Mouse (Mus musculus): ENCODE measurements around the gene Baz2b.
A peak's percentile ranks its signal among the peaks of the same experiment; 100 is the strongest.

The Baz2b gene

DNA sequence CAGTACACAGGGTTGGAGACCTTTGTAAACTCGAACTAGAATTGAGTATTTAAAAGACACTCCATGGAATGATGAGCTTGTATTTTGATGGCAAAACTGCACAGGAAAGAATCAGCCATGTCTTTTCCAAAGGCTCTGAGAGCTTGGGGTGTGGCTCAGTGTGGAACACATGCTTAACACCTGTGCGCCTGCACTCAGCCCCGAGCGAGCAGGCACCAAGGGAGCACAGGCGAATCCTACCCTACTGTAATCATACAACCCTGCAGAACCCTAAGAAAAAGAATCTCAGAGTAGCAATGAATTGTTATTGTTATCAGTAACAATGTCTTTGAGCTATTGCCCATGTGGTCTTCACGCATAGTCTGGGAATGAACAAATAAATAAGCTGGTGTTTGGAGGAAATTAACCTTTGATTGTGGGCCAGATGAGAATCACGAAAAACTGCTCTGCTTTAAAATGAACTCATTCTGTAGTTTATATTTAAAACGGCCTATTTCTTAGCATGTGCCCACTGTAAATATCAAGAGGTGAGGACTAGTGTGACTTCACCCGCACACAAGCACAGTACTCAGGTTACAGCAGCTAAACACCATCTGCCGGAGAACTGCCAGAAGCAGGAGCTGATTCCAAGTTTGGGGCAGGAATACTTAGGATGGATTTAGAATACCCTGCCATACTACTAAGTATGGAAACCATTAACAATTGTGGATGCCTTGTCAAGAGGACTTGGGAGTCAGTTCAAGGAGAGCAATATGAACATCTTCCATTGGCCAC is 77.2 kb downstream of the Baz2b start:
- no peak for DNase-seq (ENCODE audit: low read depth, low spot score)

DNA sequence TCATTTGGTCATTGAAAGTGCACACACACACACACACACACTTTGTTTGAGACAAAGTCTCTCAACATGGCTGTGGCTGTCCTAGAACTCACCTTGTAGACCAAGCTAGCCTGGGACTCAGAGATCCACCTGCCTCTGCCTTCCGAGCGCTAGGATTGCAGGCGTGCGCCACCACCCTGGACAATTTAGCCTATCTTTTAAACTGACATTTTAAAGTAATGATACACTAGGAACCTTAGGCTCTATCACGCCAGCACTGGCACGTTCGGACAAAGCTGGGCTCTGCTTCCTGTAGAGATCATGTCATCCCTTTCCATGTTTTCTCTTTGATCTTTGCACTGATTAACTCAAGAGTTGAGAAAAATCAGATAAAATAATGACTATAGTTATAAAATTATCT is 81.0 kb downstream of the Baz2b start:
- no peak for DNase-seq (ENCODE audit: low read depth, low spot score)

DNA sequence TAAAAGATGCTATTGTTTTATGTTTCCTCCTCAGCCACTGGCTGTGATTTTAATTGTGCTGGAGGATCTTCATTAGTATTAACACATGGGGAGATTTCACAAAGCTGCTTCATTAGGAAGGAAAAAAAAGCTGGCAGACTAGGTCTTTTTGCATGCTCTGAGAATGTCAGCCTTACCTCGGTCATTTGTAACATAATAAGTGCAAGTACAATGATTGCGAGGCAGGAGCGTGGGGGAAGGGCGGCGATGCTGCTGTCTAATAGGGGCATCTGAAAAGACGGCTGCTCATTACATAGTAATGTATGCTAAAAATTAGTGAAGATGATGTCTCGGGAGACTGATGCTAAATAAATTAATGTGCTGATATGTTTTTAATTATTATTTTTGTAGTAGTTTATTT is 82.8 kb downstream of the Baz2b start:
- DNase-seq (ENCODE audit: low read depth, low spot score) = peak; percentile 25

DNA sequence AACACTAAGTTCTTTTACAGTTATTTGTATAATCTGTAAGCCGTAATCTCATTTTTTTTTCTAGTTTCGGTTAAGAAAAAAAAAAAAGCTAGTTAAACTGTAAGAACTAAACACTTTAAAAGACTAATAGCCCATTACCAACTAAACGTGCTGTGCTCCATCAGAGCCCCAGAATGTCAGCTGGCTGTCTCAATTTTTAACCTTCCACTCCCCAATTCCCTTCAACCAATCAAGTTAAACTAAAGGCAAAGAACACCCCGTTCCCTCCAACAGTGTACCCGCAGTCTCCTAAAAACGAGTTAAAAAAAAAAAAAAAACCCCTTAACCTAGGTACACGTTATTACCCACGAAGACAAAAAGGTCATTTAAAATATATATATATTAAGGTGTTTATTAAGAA is 83.3 kb downstream of the Baz2b start:
- DNase-seq (ENCODE audit: low read depth, low spot score) = no peak

DNA sequence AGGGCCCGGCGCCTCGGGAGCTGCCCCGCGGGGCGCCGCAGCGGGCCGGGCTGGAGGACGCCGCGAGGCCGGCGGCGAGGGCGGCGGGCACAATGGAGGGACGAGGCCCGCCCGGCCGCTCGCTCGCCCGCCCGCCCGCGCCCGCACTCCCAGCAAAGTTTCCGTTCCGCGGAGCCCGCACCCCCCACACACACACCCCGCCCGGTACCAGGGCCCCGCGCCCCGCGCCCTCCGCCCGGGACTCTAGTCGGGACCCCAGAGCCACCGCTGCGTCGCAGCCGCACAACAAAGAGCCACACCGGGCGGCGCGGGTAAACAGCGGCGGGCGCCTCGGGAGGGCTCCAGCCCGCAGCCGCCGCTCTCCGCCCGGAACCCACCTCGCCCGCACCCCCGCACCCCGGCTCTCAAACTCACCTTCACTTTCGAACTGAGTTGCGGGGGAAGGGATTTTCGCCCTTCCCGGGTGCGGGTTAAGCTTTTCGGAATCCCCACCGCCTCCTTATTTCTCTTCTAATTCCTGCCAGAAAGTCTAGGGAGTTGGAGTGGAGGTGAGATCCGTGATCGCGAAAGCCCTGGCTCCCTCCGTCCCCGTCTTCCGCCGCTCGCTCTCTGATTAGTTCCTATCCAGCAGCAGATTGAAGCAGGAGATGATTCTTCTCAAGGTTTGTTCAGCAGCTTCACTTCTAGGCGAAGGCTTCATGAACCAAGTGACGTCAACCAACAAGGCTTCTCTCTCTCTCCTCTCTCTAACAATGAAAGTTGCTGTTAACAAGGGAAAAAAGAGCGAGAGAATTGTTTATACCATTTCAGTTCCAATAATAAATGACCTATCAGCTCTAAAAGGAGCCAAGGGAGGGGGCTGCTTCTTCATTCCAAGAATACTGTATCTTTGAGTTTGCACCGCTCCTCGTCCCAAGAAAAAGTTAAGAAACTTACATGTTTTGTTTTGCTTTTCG is 84.3 kb downstream of the Baz2b start:
- peak; percentile 49 for DNase-seq (ENCODE audit: low read depth, low spot score)

DNA sequence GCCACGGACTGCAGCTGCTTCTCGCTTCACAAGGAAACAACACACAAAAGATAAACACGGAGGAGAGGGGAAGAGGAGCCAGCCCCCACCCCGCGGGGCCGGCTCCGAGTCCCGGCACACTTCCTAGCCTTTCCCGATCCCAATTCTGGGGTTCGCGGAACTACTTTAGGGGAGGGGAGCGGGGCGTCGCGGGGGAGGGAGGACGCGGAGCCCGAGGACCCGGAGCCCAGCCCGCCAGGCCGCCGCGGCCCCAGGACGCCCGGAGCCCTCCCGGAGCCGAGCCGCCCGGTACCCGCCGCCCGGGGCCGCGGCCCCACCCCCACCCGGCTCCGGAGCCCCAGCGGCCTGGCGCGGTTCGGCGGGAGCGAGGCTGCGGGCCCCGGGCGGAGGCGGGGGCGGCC is 85.0 kb downstream of the Baz2b start:
- peak; percentile 36 for DNase-seq (ENCODE audit: low read depth, low spot score)

DNA sequence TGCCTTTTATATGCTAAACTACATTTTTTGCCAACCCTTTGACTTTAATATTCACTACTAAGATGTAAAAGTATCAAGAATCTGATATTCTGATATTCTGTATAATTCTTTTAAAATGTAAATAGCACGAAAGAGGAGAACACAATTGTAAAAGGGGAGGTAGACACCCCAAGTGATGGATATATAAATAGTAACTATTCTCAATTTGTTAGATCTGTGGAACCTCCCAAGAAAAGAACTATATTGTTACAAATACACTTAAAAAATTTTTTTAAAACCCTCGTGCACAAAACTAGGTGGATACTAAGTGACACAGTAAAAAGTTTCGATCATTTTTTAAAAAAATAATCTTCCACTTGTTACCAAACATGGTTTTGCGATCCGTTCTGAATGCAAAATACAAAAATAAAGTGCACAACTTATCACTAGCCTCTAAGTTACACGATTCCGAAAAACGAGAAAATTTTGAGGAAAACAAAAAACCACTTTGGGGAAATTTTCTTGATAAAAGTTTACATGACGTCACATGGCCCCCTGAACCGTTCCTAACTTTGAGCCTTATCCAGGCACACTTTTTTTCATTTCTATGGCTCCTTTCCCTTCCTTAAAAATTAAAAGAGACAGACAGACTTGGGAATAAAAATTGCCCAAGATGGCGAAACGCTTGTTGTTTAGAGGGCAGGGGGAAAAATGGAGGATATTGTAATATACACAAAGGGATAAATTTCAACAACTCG is 85.6 kb downstream of the Baz2b start:
- no peak for DNase-seq (ENCODE audit: low read depth, low spot score)

DNA sequence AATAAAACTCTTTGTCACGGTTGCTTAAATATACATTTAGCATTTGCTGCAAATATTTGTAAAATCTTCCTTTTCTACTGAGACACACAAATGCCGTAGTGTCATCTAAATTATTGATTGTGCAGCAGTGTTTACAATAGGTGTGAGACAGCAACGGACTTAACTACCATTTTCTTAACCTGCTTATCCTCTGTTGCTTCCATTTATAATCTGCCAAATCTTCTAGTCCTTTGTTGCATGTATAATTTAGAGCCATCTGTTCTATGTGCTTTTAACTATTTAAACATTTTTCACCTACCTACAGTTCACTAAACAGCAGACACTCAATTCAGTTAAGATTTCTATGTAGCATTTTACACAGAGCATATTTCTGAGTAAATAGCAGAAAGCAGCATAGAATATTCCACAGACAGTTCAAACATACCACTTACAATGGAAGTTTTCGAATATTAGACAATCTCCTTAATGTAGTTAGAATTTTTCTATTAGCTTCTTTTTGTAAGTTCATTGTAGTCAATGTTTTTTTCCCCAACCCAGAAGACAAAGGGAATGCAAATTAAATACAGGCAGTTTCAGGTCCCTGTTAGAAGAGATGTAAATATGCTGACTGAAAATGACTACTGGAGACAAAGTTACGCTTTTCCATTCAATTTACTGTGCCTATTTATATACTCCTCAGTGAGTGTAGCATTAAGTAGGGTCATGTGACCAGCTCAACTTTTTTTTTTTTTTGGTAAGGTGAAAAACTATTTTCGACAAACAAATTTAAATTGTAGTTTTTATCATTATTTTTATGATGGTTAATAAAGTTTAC is 86.4 kb downstream of the Baz2b start:
- no peak for DNase-seq (ENCODE audit: low read depth, low spot score)

DNA sequence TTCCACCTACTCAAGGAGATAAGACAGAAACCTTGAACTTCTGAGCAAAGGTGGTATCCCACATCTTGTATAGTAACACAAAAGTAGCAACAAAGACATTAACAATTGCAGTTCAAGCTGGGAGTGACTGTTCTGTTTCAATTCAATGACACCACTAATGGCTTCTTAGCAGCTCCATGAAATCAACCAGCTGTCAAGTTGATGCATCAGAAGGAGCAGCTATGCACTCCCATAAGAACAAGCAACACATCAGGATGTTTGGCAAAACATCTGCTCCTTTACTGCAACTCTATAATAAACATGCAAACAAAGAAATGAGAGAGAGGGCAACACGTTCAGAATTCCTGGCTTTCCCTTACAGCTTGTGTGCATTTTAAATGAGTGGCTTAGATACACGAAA is 87.5 kb downstream of the Baz2b start:
- no peak for DNase-seq (ENCODE audit: low read depth, low spot score)

DNA sequence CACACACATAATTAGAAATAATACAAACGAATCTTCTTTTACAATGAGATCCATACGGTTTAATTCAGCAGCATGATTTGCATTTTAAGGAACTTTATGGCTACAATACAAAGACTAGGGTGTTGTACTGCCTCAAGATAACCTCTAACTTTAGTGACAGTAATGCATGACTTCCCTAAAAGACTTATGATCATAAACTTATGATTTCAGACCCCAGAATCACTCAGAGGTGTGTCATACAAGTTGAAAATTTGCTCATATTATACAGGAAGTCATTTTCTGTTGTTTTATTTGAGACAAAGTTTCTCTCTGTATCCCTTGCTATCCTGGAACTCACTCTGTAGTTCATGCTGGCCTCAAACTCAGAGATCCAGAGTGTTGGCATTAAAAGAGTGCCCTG is 89.0 kb downstream of the Baz2b start:
- no peak for DNase-seq (ENCODE audit: low read depth, low spot score)

DNA sequence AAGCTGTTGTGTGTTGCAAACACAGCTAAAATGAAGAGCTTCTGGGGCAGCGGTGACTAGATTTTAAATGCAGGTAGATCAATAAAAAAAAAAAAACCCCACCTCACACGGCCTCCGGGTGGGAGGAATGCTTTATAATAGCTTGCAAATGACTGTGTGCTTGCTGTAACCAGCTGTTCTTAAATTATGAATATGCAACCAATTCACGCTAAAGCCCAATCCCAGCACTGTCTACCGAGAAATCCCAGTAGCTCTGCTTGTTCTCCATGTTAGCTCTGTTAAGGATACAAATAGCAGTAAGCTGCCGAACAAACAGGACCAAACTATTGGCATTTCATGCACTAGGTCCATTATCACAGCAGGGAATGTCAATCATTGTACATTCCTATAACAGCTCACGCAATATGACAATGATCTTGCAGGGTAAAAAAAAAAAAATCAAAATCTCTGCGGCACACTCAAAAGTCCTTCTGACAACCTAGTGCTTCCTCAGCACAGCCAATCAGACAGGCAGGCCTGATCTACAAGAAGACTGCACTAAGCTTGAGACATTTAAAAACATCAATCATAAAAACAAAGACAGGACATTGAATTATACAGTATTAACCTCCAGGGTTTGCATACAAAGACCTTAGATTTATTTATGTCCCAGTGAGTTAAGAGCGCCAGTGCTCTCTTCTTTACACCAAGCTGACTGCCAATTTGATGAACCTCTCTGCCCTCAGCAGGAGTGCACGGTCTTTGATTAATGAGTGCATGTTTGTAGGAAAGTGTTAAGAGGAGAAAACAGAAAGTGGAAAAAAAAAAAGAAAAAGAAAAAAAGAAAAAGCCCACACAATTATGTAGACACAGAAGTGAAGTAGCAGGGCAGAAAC is 90.7 kb downstream of the Baz2b start:
- DNase-seq (ENCODE audit: low read depth, low spot score) = no peak

DNA sequence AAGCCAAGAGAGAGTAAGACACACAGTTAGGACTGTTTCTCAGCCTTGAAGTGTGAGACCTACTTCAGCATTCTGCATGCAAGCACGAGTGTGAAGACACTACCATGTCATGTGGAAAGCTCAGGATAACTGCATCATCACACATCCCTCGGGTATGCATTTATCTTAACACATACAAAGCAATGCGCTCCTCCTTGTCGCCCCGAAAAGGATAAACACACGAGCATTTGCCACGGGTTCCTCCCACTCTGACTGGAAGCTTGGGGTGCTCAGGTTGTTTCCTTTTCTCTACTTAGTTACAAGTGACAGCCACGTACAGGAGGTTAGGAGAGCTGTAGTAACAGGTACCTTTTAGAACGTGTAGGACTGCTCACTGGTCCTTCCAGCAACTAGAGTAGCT is 91.8 kb downstream of the Baz2b start:
- no peak for DNase-seq (ENCODE audit: low read depth, low spot score)

DNA sequence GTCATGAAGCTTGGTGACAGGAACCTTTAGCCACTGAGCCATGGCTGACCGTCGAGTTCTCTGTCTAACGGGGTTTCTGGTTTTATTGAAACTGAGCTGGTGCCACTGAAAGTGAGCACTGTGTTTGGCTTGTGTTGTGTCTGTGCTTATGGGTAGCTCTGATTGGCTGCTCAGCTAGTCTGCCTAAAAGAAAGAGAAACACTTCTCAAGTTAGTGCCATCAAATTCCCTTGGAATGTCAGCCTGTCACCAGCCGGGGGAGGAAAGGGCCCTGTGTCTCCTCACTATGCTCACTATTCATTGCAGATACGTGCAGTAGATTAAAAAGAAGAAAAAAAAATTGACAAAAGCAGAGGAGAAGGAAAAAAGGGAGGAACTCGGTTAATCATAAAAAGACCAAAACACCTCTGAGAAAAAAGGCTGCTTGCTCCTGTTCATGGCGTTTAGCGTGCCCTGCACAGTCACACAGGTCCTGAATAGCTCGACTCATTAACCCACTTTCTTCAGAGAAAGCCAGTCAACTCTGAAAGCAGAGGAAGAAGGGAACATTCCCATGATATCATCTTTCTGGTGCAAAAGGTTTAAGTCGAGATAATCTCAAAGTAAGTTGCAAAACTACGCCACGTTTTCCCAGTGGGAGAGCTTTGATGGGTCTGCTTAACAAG is 93.6 kb downstream of the Baz2b start:
- no peak for DNase-seq (ENCODE audit: low read depth, low spot score)

DNA sequence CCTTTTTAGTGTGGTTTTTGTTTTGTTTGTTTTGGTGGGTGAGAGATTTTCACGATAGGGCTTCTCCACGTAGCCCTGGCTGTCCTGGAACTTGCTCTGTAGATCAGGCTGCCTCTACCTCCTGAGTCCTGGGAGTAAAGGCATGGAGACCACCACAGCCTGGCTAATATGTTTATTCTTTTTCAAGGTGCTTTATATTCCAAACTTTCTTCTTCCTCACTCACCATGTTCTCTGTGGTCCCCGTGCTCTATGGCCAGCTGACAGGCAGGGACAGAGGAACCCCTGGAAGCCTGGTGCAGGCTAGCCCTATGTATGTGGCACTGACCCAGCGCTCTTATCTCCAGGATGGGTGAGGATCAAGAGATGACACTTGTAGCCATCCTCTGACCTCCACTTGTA is 94.7 kb downstream of the Baz2b start:
- no peak for DNase-seq (ENCODE audit: low read depth, low spot score)

DNA sequence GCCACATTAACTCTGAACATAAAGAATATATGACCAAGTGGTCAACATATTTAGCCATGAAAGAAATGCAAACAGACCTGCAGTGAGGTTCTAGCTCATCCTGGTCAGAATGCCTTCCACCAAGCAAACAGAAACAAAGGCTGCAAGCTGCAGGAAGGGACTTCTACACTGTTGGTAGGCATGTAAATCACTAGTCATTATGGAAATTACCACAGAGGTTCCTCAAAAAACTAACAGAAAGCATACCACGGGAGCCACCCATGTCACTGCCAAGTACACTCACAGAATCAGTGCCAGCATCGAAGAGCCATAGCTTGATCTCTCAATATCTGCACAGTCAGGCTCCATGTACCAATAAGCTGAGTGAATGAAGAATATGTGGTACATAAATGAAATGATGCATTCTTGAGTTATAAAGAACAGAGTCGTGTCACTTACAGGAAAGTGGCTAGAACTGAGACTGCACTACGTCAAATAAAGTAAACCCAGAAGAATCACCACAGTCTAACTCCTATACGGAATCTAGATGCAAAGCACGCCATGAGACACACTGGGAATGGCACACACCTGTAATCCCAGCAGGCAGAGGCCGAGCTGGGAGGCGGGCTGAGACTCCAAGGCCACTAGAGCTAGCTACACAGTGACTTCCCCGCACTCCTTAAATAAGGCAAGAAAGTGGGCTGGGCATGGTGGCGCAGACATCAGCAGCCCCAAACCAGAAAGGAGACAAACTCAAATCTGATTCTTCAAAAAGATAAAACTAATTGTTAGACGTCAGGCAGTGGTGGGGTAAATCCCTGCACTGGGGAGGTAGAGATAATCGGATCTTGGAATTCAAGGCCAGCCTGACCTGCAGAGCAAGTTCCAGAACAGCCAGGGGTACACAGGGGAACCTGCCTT is 95.7 kb downstream of the Baz2b start:
- DNase-seq (ENCODE audit: low read depth, low spot score) = no peak

DNA sequence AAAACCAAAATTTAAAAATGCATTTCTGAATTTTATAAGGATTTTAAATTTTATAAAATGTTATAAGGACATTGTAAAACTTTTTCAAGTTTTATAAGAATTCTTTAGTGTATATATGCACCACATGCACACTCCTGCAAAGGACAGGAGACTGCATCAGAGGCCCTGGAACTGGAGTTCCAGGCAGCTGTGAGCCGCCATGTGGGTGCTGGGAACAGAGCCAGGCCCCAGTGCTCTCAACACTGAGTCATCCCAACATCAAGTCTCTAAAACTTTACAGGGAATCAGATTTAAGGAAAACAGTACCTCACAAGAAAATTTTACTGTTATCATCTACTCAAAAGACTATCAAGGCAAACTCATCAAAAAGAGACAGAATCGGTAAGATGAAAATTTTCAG is 97.5 kb downstream of the Baz2b start:
- DNase-seq (ENCODE audit: low read depth, low spot score) = no peak

DNA sequence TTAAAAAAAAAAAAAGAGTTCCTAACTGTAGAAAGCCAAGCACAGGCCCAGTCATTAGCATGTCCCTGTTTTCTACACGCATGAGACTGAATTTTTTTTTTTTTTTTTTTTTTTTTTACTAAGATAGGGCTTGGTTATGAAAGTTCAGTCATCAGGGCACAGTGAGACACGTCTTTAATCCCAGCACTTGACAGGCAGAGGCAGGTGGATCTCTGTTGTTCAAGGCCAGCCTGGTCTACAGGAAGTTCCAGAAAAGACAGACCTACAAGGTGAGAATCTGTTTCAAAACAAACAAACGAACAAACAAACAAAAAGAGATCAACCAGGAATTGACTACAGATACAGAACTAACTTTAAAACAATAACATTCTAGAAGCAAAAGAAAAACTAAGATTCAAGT is 100.6 kb downstream of the Baz2b start:
- DNase-seq (ENCODE audit: low read depth, low spot score) = no peak

DNA sequence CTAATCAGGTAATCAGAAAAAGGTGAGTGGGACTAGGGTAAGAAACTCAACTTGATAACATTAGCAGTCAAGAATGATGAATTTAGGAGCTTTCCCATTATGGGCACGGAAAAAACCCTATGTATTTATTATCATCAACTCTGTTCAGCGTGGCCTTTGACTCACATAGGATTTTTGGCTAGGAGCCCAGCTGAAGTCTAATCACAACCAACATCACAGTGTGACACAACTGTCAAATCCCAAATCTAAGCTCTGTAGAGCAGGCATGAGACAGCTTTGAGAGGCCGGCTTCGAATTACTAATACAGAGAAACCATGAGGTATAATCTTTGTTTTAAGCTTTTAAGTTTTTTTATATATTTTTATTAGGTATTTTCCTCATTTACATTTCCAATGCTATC is 113.0 kb downstream of the Baz2b start:
- no peak for DNase-seq (ENCODE audit: low read depth, low spot score)

DNA sequence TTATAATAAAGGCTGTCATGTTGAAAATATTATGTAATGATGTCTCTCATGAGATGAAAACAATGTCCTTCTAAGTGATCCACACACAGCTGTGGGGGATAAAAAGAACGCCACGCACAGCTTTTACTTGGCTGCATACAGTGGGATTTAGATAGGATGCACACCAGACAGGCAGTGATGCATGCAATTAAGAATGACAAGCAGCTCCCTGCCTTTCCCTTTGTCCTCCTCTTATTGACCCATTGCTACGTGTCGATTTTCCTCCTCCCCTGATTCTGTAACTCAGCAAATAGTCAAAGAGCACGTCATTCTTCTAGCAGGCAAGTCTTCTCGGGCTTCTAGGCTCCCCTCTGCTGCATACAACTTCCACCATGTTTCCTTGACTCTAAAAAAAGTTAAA is 119.4 kb downstream of the Baz2b start:
- no peak for DNase-seq (ENCODE audit: low read depth, low spot score)

All from retina, postnatal 7 days (tissue).